Mouse (Mus musculus) layer of hippocampus, postnatal 14 days (tissue): ENCODE measurements around the gene Gpr55. TPM values are rescaled to one million over a fixed set of nuclear protein-coding genes. Genes with fewer than 3 reads are reported as not detected.

Source experiments
- total RNA-seq, 2 experiments: library from RNA; stranded (reverse); gene quantifications; 2 replicates each; pipeline ENCODE4 v1.2.3; 2021

Gpr55 gene
- total RNA-seq, 2 experiments from 2014 or later: not detected

Other genes starting within 250 kb of the Gpr55 start
- under 1 TPM in 1 of 2 experiments, not detected in 1; 0.36 TPM for gene A630001G21Rik, start 182.4 kb downstream of the Gpr55 start, total RNA-seq
- 100 to 1,000 TPM; 126 to 129 TPM for gene Cab39, start 167.6 kb downstream of the Gpr55 start, total RNA-seq
- 100 to 1,000 TPM; 505 to 525 TPM for gene Itm2c, start 66.7 kb downstream of the Gpr55 start, total RNA-seq
- 1 to 10 TPM; 4.1 to 5.3 TPM for gene 4933407L21Rik, start 32.5 kb downstream of the Gpr55 start, total RNA-seq
- gene Spata3, start 55.8 kb upstream of the Gpr55 start, total RNA-seq: 1 to 10 TPM in 1 of 2 experiments, under 1 TPM in 1; 0.95 to 1.1 TPM
- gene 2810459M11Rik, start 84.9 kb upstream of the Gpr55 start, total RNA-seq: 1 to 10 TPM; 8.9 to 9.8 TPM
- gene Psmd1, start 103.4 kb upstream of the Gpr55 start, total RNA-seq: 100 to 1,000 TPM; 109 to 114 TPM
- gene Htr2b, start 151.0 kb upstream of the Gpr55 start, total RNA-seq: under 1 TPM in 1 of 2 experiments, not detected in 1; 0.17 TPM
- gene Gm21972, start 172.6 kb upstream of the Gpr55 start, total RNA-seq: 1 to 10 TPM; 2.4 to 4.8 TPM
- gene Armc9, start 193.8 kb upstream of the Gpr55 start, total RNA-seq: 10 to 100 TPM; 35.7 to 37.2 TPM